Mouse (Mus musculus): ENCODE data around the gene Cxcl2. TPM values are rescaled to one million over a fixed set of nuclear protein-coding genes. Genes with fewer than 3 reads are reported as not detected.
A peak's percentile ranks its signal among the peaks of the same experiment; 100 is the strongest.

Cxcl2 gene
- polyA plus RNA-seq, 1 experiment from 2014 or later: 0.28 TPM

- WGBS: 79% methylated on average over 3 of the region's 3 CpGs
- ATAC-seq (ENCODE audit: low FRiP score, low read depth): no peak
These were observed 24.2 kb upstream of the Cxcl2 start for GRCm38 (mm10) chr5:90879307-90880014.

DNA sequence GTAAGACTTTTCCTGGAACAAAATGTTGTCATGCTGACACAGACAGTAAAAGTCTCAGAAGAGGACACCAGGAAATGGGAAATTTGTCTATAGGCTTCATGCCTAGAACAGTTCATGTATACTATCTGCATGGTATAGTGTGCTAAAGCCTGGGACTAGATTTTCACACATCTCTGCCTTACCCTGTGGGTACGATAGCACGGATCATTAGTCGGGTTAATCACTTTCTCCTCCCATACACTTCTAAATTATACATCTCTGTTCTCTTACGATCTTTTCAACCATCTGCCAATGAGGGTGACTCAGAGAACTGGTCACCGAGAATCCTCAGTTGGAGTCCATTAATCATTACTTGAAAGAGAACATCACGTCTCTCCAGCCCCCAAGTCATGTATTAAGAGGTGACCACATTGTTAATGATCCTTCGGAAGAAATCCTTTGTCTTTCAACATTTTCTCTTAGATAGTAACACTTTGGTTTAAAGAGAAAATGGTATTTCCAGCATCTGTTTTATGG, 23.3 kb upstream of the Cxcl2 start:
- no peak for ATAC-seq (ENCODE audit: low FRiP score, low read depth)
- Histone ChIP-seq H3K4me1 (0 out of 2 replicates have a peak, but pooled peaks cover 3% of the 10 kb centered on the region), H3K9me3 (no peaks in the 10 kb centered on the region), H3K27me3 (no peaks in the 10 kb centered on the region), H3K4me2 (replicated peaks) (no peak overlapping the region), H3K36me3 (no peaks in the 10 kb centered on the region), H3K27ac (no peak overlapping the region), H3K4me3 (no peak overlapping the region), H3K9ac (no peak overlapping the region)
- WGBS: 79% methylated on average over 7 of the region's 7 CpGs

More at GRCm38 (mm10) chr5:90879307-90880014, 24.2 kb upstream of the Cxcl2 start:
- Histone ChIP-seq H3K4me1 (0 out of 2 replicates have a peak, but pooled peaks cover 3% of the 10 kb centered on the region), H3K36me3 (no peaks in the 10 kb centered on the region), H3K4me2 (replicated peaks) (no peak overlapping the region), H3K4me3 (no peak overlapping the region), H3K9me3 (no peaks in the 10 kb centered on the region), H3K9ac (no peak overlapping the region), H3K27me3 (peaks cover 4% of the 10 kb centered on the region; the same call in 1 of the 2 replicates), H3K27ac (no peak overlapping the region)

DNA sequence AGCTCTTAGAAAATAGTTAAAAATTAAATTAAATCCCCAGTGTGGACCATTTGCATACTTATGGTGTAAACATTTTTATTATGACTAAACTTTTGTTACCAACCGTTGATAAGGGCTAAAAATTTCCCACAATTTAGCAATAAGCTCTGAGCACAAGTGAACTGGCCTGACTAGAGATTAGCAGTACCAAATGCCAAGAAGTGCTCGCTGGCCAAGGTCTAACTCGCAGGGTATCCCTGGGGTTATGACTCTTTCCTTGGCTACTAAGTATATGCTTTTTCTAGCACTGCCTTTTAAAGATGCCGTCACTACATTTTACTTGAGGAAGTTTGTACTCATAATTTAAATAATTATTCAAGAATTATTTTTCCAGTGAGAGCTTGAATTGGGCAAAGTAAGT, 22.6 kb upstream of the Cxcl2 start:
- no peak overlapping the region for H3K4me2 ChIP-seq (replicated peaks)
- H3K4me1 ChIP-seq: 0 out of 2 replicates have a peak, but pooled peaks cover 3% of the 10 kb centered on the region
- 91% methylated on average over 4 of the region's 4 CpGs for WGBS
- H3K9ac ChIP-seq: no peak overlapping the region
- H3K9me3 ChIP-seq: no peaks in the 10 kb centered on the region
- no peaks in the 10 kb centered on the region for H3K27me3 ChIP-seq
- no peaks in the 10 kb centered on the region for H3K36me3 ChIP-seq
- no peak overlapping the region for H3K4me3 ChIP-seq
- ATAC-seq (ENCODE audit: low FRiP score, low read depth): no peak
- H3K27ac ChIP-seq: no peak overlapping the region

- no peak overlapping the region for H3K27ac ChIP-seq
- H3K4me2 ChIP-seq (replicated peaks): no peak overlapping the region
- H3K36me3 ChIP-seq: no peaks in the 10 kb centered on the region
- H3K9ac ChIP-seq: no peak overlapping the region
- no peaks in the 10 kb centered on the region for H3K9me3 ChIP-seq
- no peak for ATAC-seq (ENCODE audit: low FRiP score, low read depth)
- no peak overlapping the region for H3K4me3 ChIP-seq
- no peaks in the 10 kb centered on the region for H3K4me1 ChIP-seq
- 92% methylated on average over 5 of the region's 5 CpGs for WGBS
- H3K27me3 ChIP-seq: no peaks in the 10 kb centered on the region
These were observed 22.0 kb upstream of the Cxcl2 start for GRCm38 (mm10) chr5:90881682-90882081.

- no peaks in the 10 kb centered on the region for H3K4me1 ChIP-seq
- no peak overlapping the region for H3K9ac ChIP-seq
- H3K9me3 ChIP-seq: no peaks in the 10 kb centered on the region
- H3K36me3 ChIP-seq: no peaks in the 10 kb centered on the region
- ATAC-seq (ENCODE audit: low FRiP score, low read depth): no peak
- H3K4me3 ChIP-seq: no peak overlapping the region
- 87% methylated on average over 5 of the region's 5 CpGs for WGBS
- no peak overlapping the region for H3K4me2 ChIP-seq (replicated peaks)
- no peaks in the 10 kb centered on the region for H3K27me3 ChIP-seq
- no peak overlapping the region for H3K27ac ChIP-seq
These were observed 21.5 kb upstream of the Cxcl2 start for GRCm38 (mm10) chr5:90882146-90882545.

GRCm38 (mm10) chr5:90884628-90885242, 18.9 kb upstream of the Cxcl2 start:
- Histone ChIP-seq H3K4me3 (no peak overlapping the region), H3K4me1 (no peaks in the 10 kb centered on the region), H3K9ac (no peak overlapping the region), H3K27ac (no peak overlapping the region), H3K4me2 (replicated peaks) (no peak overlapping the region), H3K9me3 (no peaks in the 10 kb centered on the region), H3K27me3 (peaks cover 9% of the 10 kb centered on the region; the same call in 1 of the 2 replicates), H3K36me3 (no peaks in the 10 kb centered on the region)
- ATAC-seq (ENCODE audit: low FRiP score, low read depth): no peak
- 63% methylated on average over 2 of the region's 2 CpGs for WGBS

DNA sequence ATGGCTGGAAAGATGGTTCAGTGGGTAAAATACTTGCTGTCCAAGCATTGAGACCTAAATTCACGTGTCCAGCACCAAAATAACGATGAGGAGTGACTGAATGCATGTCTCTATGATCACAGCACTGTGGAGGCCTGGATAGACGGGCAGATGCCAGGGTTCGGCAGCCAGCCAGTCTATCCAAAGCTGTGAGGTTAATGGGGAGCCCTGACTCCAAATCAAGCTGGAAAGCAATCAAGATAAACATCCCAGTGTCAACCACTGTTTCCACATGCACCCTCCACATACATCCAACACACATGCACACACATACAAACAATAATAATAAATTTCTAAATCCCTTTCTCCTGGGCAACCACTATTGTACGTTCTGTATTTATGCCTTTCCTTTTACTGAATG, 15.0 kb upstream of the Cxcl2 start:
- Histone ChIP-seq H3K9me3 (no peaks in the 10 kb centered on the region), H3K9ac (no peak overlapping the region), H3K27me3 (peaks cover 18% of the 10 kb centered on the region), H3K4me3 (no peak overlapping the region), H3K4me2 (replicated peaks) (no peak overlapping the region), H3K4me1 (peaks cover 9% of the 10 kb centered on the region), H3K36me3 (no peaks in the 10 kb centered on the region), H3K27ac (no peak overlapping the region)
- no peak for ATAC-seq (ENCODE audit: low FRiP score, low read depth)
- 77% methylated on average over 5 of the region's 5 CpGs for WGBS

GRCm38 (mm10) chr5:90890519-90891463, 12.9 kb upstream of the Cxcl2 start, which contains the start of gene Cxcl1:
Cxcl1 (plus strand) TSS chr5:90891241.
- H3K4me1 ChIP-seq: peaks cover 9% of the 10 kb centered on the region
- peak within 1 kb of the TSS; percentile 65 for H3K9ac ChIP-seq
- H3K9me3 ChIP-seq: no peaks in the 10 kb centered on the region
- WGBS: 5% methylated on average over 30 of the region's 30 CpGs
- H3K4me2 ChIP-seq (replicated peaks): peak within 1 kb of the TSS; percentile 86
- no peak within 1 kb of the TSS; the same call in 1 of the 2 replicates for H3K27ac ChIP-seq
- ATAC-seq (ENCODE audit: low FRiP score, low read depth): peak; percentile 85
- H3K4me3 ChIP-seq: peak within 1 kb of the TSS; percentile 51
- peaks cover 18% of the 10 kb centered on the region for H3K27me3 ChIP-seq
- no peaks in the 10 kb centered on the region for H3K36me3 ChIP-seq

DNA sequence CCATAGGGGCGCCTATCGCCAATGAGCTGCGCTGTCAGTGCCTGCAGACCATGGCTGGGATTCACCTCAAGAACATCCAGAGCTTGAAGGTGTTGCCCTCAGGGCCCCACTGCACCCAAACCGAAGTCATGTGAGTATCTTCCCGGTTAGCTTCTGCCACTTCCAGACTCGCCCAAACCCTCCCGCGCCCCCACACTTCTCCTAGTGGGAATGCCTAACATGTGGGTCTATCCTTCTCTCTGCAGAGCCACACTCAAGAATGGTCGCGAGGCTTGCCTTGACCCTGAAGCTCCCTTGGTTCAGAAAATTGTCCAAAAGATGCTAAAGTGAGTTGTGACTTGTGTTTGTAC, 12.2 kb upstream of the Cxcl2 start:
- ATAC-seq (ENCODE audit: low FRiP score, low read depth): no peak
- WGBS: 24% methylated on average over 10 of the region's 10 CpGs
- no peaks in the 10 kb centered on the region for H3K9me3 ChIP-seq
- peaks cover 9% of the 10 kb centered on the region for H3K4me1 ChIP-seq
- H3K4me3 ChIP-seq: peak overlapping the region; percentile 51
- no peaks in the 10 kb centered on the region for H3K36me3 ChIP-seq
- H3K27me3 ChIP-seq: peaks cover 18% of the 10 kb centered on the region
- H3K27ac ChIP-seq: no peak overlapping the region; the same call in 1 of the 2 replicates
- H3K4me2 ChIP-seq (replicated peaks): peak overlapping the region; percentile 86
- peak overlapping the region; percentile 65 for H3K9ac ChIP-seq

- Histone ChIP-seq H3K27me3 (peaks cover 14% of the 10 kb centered on the region), H3K4me2 (replicated peaks) (no peak overlapping the region), H3K9ac (no peak overlapping the region), H3K9me3 (no peaks in the 10 kb centered on the region), H3K27ac (no peak overlapping the region), H3K4me3 (no peak overlapping the region), H3K36me3 (no peaks in the 10 kb centered on the region), H3K4me1 (peaks cover 9% of the 10 kb centered on the region)
- 63% methylated on average over 8 of the region's 8 CpGs for WGBS
- no peak for ATAC-seq (ENCODE audit: low FRiP score, low read depth)
These were observed 9.4 kb upstream of the Cxcl2 start for GRCm38 (mm10) chr5:90894231-90894630.

- Histone ChIP-seq H3K27ac (no peak overlapping the region), H3K9ac (no peak overlapping the region), H3K27me3 (peaks cover 8% of the 10 kb centered on the region), H3K4me2 (replicated peaks) (no peak overlapping the region), H3K9me3 (no peaks in the 10 kb centered on the region), H3K4me1 (peaks cover 15% of the 10 kb centered on the region), H3K36me3 (no peaks in the 10 kb centered on the region), H3K4me3 (no peak overlapping the region)
- ATAC-seq (ENCODE audit: low FRiP score, low read depth): no peak
- WGBS: 70% methylated on average over 3 of the region's 3 CpGs
These were observed 6.2 kb upstream of the Cxcl2 start for GRCm38 (mm10) chr5:90897429-90897828.

DNA sequence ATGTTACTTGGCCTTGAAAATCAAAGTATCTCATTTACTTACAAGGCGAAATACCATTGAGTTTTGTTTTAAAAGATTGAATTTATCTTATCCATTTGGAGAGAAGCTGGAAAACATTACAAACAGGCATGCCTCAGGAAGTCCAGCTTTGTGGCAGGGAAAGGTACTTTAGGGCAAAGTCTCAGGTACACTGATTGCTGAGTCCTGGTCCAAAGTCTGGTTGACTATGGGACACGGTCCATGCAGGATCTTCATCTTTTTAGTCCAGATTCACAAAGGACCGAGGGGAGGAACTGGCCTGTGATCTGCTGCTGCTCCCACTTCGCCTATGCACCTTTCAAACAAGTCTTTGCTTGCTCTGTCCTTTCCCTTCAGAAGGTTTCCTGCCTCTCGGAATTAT, 4.4 kb upstream of the Cxcl2 start:
- Histone ChIP-seq H3K36me3 (no peaks in the 10 kb centered on the region), H3K4me2 (replicated peaks) (no peak overlapping the region), H3K9me3 (no peaks in the 10 kb centered on the region), H3K27me3 (peaks cover 22% of the 10 kb centered on the region), H3K27ac (no peak overlapping the region), H3K4me1 (peaks cover 27% of the 10 kb centered on the region), H3K4me3 (no peak overlapping the region), H3K9ac (no peak overlapping the region)
- WGBS: 80% methylated on average over 5 of the region's 5 CpGs
- no peak for ATAC-seq (ENCODE audit: low FRiP score, low read depth)
